Mouse (Mus musculus) E14TG2a.4 (cell line): ENCODE measurements at regions not wholly inside any gene's neighbourhood (a gene's known extent, or its start where the extent isn't known, plus 50 kb on each side); places are given as distances from the start of the nearest gene placed in this dataset.

ENCODE experiments used
- CTCF ChIP-seq: conservative IDR thresholded peaks from 2 replicates; pipeline ENCODE4 v1.5.1; 2014; ENCODE audit warnings: low read length
- NANOG ChIP-seq: IDR thresholded peaks from 2 replicates; pipeline ENCODE4 v1.6.1; 2014; ENCODE audit warnings: borderline replicate concordance, low read length, mixed read lengths
- POU5F1 ChIP-seq: IDR thresholded peaks from 2 replicates; pipeline ENCODE4 v1.6.1; 2014; ENCODE audit warnings: low read length, borderline replicate concordance

GRCm38 (mm10) chr1:47603294-47603988 lies 710.8 kb upstream of the Slc39a10 start:
- TF ChIP-seq CTCF (no peak), POU5F1 (no peak), NANOG (no peak)
